Mouse (Mus musculus): ENCODE data around the gene Med17.

DNA sequence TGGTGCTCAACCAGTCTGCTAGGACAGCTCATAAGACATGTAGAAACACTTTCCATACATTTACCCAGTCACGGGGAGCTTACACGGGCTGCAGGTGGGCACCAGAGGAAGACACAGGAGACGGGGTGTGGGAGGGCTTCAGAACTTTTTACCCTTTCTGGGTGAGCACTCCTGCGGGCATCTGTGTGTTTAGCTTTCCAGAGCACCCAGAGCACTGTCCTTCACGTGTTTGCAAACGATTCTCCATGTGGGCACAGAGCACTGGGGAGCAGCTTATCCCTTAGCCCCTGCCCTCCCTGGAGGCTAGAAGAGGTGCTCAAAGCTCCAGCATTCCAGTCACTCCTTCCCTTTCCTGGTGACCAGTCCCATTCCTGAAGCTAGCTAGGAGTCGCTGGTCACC lies 25.2 kb downstream of the Med17 start:
- TF ChIP-seq EP300 (IDR thresholded peaks at IDR 0.05; ENCODE audit: low read depth) (no peak), CTCF (IDR thresholded peaks at IDR 0.05; ENCODE audit: low read depth) (no peak)
